Mouse (Mus musculus) CD4-positive, CD25-positive, alpha-beta regulatory T cell, adult 4 months (primary cell): Measurements from ENCODE around the gene Dlec1. TPM values are rescaled to one million over a fixed set of nuclear protein-coding genes. Genes with fewer than 3 reads are reported as not detected.

Experiments
- ATAC-seq: one replicate; pipeline ENCODE4 v1.8.0; 2017
- polyA plus RNA-seq, 2 experiments: library from polyadenylated mRNA; unstranded; fragments of 100-300 nt; shearing (Covaris generic); gene quantifications; one replicate each; pipeline ENCODE4 v1.2.1; 2017

Dlec1 gene
- polyA plus RNA-seq, 2 experiments from 2014 or later: not detected

- ATAC-seq: no peak
Measured at GRCm38 (mm10) chr9:119090462-119090861, 11.8 kb upstream of the Dlec1 start.

DNA sequence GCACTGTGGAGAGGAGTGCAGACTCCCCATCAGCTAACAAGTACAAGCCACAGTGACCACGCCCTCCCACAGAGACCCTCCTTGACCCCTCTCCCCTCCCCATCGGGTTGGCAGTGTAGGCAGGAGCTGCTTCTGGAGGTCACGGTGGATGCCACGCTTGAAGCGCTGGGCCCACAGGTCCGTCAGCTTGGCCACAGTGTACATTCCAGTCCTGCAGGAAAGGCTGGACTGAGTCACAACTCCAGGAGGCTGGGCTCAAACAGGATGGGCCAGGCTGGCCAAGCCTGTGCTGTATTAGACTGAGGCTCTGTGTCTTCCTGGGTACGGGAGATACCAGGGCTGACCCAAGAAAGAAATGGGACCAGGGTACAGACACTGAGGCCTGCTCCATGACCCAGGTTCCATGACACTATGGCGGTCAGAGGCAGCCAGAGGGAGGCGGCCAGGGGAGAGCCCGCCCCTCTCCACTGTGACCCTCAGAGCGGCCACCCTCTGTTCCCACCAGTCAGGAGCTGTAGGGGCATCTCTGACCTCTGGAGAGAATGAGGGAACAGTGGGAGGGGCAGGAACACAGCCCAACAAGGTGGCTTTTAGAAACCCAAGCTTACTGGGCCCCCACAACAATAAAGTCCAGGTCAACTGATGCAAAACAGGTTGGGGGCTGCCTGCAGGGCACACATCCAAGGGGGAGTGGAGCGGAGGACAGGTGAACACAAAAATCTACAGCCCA, 10.5 kb upstream of the Dlec1 start:
- ATAC-seq: no peak

- peak; percentile 29 for ATAC-seq
Measured at GRCm38 (mm10) chr9:119092473-119093418, 9.5 kb upstream of the Dlec1 start.

GRCm38 (mm10) chr9:119093419-119094295, 8.6 kb upstream of the Dlec1 start, which contains the start of gene Plcd1:
Plcd1 (minus strand) TSS chr9:119093502.
- peak; percentile 26 for ATAC-seq

DNA sequence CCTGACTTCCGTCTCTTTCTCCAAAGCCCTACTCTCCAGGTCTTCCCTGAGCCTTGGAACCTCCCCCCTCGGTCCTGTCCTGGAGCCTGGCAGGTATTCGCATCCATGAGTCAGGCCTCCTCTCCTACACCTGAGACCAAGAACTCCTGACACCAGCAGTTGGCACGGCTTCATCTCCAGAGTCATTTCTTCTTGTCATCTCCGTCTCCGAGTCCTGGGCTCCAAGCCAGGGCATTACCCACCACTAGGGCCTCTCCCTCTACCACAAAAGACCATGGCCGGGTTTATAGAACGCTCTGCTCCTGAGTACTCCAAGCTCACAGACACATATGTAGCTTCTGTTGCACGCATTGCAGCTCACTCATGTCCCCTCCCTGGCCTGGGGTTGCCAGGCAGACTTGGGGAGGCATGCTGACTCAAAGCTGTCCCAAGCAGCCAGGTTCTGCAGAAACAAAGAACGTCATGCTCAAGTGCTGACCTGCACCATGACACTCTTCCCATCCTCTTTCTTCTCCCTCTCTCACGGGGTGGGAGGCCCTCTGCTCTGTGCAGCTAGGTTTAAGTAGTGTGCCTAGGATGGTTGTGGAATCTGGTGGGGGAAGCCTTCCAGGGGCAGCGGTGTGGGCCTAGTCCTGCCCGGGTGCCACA, 7.7 kb upstream of the Dlec1 start:
- ATAC-seq: no peak

GRCm38 (mm10) chr9:119100177-119100898, 1.9 kb upstream of the Dlec1 start:
- no peak for ATAC-seq

- no peak for ATAC-seq
Measured at GRCm38 (mm10) chr9:119102783-119103113, 470 bp downstream of the Dlec1 start.

DNA sequence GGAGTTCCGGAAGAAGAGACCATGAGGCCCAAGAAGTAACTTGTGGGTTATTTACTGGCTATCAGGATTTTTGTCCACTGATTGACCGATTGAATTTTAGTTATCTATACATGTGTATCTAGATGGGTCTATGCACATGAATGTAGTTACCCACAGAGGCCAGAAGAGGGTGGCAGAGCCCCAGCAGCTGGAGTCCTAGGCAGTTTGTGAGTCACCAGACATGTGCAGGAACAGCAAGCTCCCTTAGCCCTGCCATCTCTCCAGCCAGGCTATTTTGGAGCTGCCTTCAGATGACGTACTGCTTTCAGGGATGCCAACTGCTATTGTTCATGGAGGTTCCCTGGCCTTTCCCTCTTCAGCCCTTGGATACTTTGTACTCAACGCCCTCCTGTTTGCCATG, 5.3 kb downstream of the Dlec1 start:
- no peak for ATAC-seq

GRCm38 (mm10) chr9:119109685-119110353, 7.5 kb downstream of the Dlec1 start:
- ATAC-seq: no peak

DNA sequence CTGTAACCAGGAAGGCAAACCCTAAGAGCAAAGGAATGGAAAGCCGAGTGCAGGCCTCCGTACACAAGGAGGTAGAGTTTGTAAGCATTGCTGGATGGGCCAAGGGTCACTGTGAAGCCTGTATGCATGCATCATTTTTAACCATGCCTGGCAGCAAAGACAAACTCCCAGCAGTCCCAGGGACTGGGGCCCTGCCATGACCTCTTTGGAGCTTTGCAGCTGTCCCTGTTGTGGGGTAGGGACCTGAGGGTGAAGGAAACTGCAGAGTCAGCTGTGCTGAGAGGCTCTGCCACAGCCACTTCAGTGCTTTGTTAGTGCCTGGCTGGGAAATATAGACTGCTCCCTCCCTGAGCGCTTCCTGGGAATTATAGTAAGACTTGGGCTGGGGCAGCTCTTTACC, 8.4 kb downstream of the Dlec1 start:
- ATAC-seq: no peak

DNA sequence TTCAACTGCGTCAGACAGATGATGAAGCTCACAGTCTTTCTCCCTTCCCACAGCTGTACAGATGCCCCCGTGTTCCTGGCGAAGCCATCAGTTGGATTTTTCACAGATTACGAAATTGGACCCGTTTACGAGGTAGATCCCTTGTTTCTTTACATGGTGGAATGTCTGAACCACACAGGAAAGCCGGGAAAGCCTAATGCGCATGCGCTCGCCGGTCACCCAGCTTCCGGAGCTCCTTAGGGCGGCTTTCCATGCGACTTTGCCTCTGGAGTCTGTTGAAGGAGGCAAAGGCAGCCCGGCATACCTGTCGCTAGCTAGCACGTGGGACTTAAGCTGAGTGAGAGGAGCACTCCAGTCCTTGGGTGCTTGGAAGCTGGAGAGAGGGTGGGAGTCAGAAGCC, 12.6 kb downstream of the Dlec1 start:
- no peak for ATAC-seq

- no peak for ATAC-seq
Measured at GRCm38 (mm10) chr9:119119409-119120167, 17.3 kb downstream of the Dlec1 start.

GRCm38 (mm10) chr9:119120168-119120560, 17.9 kb downstream of the Dlec1 start:
- ATAC-seq: no peak

GRCm38 (mm10) chr9:119122596-119123369, 20.5 kb downstream of the Dlec1 start:
- ATAC-seq: no peak

DNA sequence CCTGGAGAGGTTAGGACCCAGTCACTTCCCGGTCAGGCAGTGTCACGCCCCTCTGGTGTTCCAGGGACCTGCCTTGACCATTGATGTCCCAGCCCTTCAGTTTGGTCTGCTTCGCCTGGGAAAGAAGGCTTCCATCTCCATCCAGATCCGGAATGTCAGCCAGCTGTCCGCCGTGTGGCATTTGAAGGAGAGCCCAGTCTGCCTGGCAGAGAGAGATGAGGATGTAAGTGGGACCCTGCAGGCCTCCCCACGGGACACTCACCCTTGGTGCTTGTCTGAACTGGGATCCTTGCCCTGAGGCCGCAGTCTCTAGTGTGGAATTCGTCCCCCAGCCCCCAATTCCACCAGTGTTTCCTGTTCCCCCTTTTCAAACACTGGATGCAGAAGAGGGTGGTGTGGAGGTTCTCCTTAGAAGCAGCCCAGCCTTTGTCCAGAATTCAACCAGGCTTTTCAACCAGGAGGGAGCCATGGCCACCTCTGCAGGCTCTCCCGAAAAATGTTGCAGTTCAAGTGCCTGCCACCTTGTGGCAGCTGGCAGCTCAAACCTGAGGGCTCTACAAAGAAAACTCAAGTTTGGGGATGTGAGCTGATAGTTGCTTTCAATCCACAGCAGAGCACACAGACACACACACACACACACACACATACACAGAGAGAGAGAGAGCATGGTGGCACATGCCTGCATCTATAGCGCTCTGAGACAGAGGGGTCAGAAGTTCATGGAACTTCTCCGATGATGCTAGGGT, 26.3 kb downstream of the Dlec1 start:
- ATAC-seq: no peak

- ATAC-seq: no peak
Measured at GRCm38 (mm10) chr9:119130692-119131091, 28.4 kb downstream of the Dlec1 start.

GRCm38 (mm10) chr9:119138836-119139235, 36.6 kb downstream of the Dlec1 start:
- ATAC-seq: no peak

DNA sequence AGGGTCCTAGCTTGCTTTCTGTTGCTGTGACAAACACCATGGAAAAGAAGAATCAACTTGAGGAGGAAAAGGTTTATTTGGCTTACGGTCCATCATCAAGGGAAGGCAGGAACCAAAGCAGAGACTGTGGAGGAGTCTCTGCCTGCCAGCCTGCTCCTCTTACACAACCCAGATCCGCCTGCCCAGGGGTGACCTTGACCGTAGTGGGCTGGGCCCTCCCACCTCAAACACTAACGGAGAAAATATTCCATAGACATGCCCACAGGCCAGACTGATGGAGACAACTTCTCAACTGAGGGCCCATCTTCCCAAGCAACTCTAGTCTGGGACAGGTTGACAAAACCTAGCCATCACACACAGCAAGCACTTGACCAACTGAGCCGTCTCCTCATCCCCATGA, 39.8 kb downstream of the Dlec1 start:
- ATAC-seq: no peak

DNA sequence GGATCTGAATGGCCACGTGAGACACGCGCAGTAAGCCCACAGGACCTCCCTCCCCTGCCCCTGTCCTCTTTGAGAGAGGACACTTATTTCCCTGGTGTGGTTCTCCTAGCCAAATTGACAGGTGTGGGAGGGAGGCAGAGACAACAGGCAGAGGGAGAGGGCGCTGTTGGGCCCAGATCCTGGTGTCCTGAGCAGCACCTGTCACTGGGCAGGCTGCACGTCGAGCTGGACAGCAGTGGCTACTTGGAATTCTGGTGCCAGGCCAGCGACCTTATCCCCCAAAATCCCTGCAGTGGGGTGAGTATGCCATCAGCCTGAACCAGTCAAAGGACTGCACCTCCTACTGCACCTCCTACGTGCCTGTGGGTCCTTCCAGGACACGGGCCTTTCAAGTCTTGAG, 41.1 kb downstream of the Dlec1 start:
- ATAC-seq: no peak
